Mouse (Mus musculus): Measurements from ENCODE around the gene Ndufa8.

DNA sequence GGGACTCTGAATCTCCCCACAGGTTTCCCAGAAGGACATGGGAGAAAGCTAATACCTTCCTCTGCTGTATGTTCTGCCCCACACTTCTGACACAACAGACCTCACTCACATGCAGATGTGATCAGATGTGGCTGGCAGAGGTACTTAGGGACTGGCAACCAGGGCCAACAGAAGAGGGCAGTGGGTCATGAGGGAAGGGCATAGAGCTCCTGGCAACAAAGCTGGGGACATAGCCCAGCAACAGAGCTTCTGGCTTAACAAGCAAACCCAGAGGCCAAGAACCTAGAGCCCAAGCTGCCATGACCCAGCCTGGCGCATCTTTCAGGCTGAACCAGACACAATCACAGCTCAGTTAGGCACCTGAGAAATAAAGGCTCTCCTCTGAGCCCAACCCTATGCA, 35.8 kb upstream of the Ndufa8 start:
- TF ChIP-seq POLR2A (IDR thresholded peaks at IDR 0.05; ENCODE audit: borderline replicate concordance, control insufficient read depth, low read depth, low read length) (no peak), CTCF (IDR thresholded peaks at IDR 0.05; ENCODE audit: control insufficient read depth, insufficient read depth, low read length) (no peak)

Data from bone marrow, adult 2 months (tissue).